Mouse (Mus musculus): Measurements from ENCODE around the gene Iffo1.

Iffo1 gene

GRCm38 (mm10) chr6:125143128-125143527, 1.9 kb upstream of the Iffo1 start:
- no peak for DNase-seq

GRCm38 (mm10) chr6:125143904-125144303, 1.1 kb upstream of the Iffo1 start:
- no peak for DNase-seq

GRCm38 (mm10) chr6:125145479-125145951, 474 bp downstream of the Iffo1 start:
- no peak for DNase-seq

GRCm38 (mm10) chr6:125146148-125146547, 1.1 kb downstream of the Iffo1 start:
- DNase-seq = no peak

- no peak for DNase-seq
These were observed 1.8 kb downstream of the Iffo1 start for GRCm38 (mm10) chr6:125146797-125147196.

GRCm38 (mm10) chr6:125147329-125147728, 2.3 kb downstream of the Iffo1 start:
- DNase-seq = no peak

- DNase-seq = no peak
These were observed 3.3 kb downstream of the Iffo1 start for GRCm38 (mm10) chr6:125148251-125148925.

GRCm38 (mm10) chr6:125148926-125149568, 4.0 kb downstream of the Iffo1 start:
- peak; percentile 61 for DNase-seq

- no peak for DNase-seq
These were observed 4.5 kb downstream of the Iffo1 start for GRCm38 (mm10) chr6:125149569-125149950.

- no peak for DNase-seq
These were observed 7.4 kb downstream of the Iffo1 start for GRCm38 (mm10) chr6:125152212-125153017.

GRCm38 (mm10) chr6:125153018-125153389, 8.0 kb downstream of the Iffo1 start:
- no peak for DNase-seq

- no peak for DNase-seq
These were observed 8.6 kb downstream of the Iffo1 start for GRCm38 (mm10) chr6:125153682-125154081.

GRCm38 (mm10) chr6:125154550-125154949, 9.5 kb downstream of the Iffo1 start:
- no peak for DNase-seq

GRCm38 (mm10) chr6:125155262-125155661, 10.2 kb downstream of the Iffo1 start:
- no peak for DNase-seq

GRCm38 (mm10) chr6:125156491-125156890, 11.4 kb downstream of the Iffo1 start:
- no peak for DNase-seq

GRCm38 (mm10) chr6:125156903-125157614, 12.0 kb downstream of the Iffo1 start:
- no peak for DNase-seq

- DNase-seq = no peak
These were observed 14.0 kb downstream of the Iffo1 start for GRCm38 (mm10) chr6:125158944-125159492.

GRCm38 (mm10) chr6:125159773-125160557, 14.9 kb downstream of the Iffo1 start:
- DNase-seq = no peak

- no peak for DNase-seq
These were observed 15.5 kb downstream of the Iffo1 start for GRCm38 (mm10) chr6:125160558-125160853.

- DNase-seq = peak; percentile 52
These were observed 16.1 kb downstream of the Iffo1 start for GRCm38 (mm10) chr6:125160854-125161760.

- DNase-seq = peak; percentile 73
These were observed 16.9 kb downstream of the Iffo1 start for GRCm38 (mm10) chr6:125161971-125162370.
